Comparison of ENCODE assay signal across 9 mouse cellular contexts in the genomic region with DNA sequence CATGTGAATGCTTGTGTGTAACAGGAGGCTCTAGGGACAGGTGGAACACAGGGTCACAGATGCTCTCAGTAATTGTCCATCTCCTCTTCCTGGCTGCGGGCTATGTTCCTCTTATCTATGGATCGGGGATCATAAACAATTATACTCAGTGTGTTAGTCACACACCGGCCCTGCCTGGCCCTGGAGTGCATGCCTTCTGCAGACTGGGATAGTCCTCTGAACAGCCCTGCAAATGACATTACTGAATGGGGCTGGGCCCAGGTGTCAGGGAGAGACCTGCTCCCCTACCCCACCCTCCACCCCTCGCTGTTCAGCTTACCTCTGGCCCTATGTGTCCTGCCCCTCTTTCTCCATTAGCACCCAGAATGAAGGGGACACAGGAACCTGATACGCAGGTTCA. TPM values are rescaled to one million over a fixed set of nuclear protein-coding genes. Genes with fewer than 3 reads are reported as not detected.
DNase-seq lines count a peak whose midpoint lies in the region; ATAC-seq lines count a peak whose summit lies in the region.
"Had no signal": no experiment of that assay in that cellular context is flagged by ENCODE, and none has a peak within 500 bp of the region (broad histone marks: within the 10 kb centered on the region; RNA-seq: fewer than 3 reads in every experiment).

No protein-coding gene starts in this region.

- H3K4me1 ChIP-seq in embryonic facial prominence, embryonic 10.5 days: peaks cover 34% of the 10 kb centered on the region
- peaks cover 15% of the 10 kb centered on the region for H3K4me1 ChIP-seq in hindbrain, embryonic 15.5 days (replicated peaks)
- no peaks in the 10 kb centered on the region for H3K4me1 ChIP-seq in midbrain, embryonic 11.5 days (ENCODE audit: control insufficient read depth, insufficient read depth, low read length)

- peaks cover 19% of the 10 kb centered on the region for H3K9me3 ChIP-seq in embryonic facial prominence, embryonic 10.5 days
- no peaks in the 10 kb centered on the region for H3K9me3 ChIP-seq in hindbrain, embryonic 15.5 days
- no peaks in the 10 kb centered on the region; the same call in none of the 2 replicates for H3K9me3 ChIP-seq in midbrain, embryonic 11.5 days (ENCODE audit: control insufficient read depth, low read length)
- H3K9me3 ChIP-seq: embryonic facial prominence, embryonic 15.5 days had no signal

- no peaks in the 10 kb centered on the region for H3K36me3 ChIP-seq in embryonic facial prominence, embryonic 10.5 days (replicated peaks)
- H3K36me3 ChIP-seq in hindbrain, embryonic 15.5 days: no peaks in the 10 kb centered on the region
- H3K36me3 ChIP-seq in midbrain, embryonic 11.5 days (ENCODE audit: control insufficient read depth, insufficient read depth, low read length): no peaks in the 10 kb centered on the region
- H3K36me3 ChIP-seq: embryonic facial prominence, embryonic 15.5 days had no signal

- H3K4me2 ChIP-seq in hindbrain, embryonic 15.5 days: no peak overlapping the region
- H3K4me2 ChIP-seq in midbrain, embryonic 11.5 days: no peak overlapping the region
- H3K4me2 ChIP-seq: embryonic facial prominence, embryonic 15.5 days had no signal

- DNase-seq in MN1 (ENCODE audit: low spot score): peak; percentile 71
- no peak for DNase-seq in embryonic facial prominence, embryonic 10.5 days (ENCODE audit: low spot score)
- no peak for DNase-seq in midbrain, embryonic 11.5 days (ENCODE audit: low spot score, missing footprints)
- no peak for DNase-seq in adrenal gland, adult 2 months
- no peak for DNase-seq in embryo, embryonic 11 days

- H3K4me3 ChIP-seq in embryonic facial prominence, embryonic 10.5 days: no peak overlapping the region
- H3K4me3 ChIP-seq in hindbrain, embryonic 15.5 days: no peak overlapping the region
- H3K4me3 ChIP-seq in midbrain, embryonic 11.5 days (ENCODE audit: low read depth, low read length): no peak overlapping the region
- H3K4me3 ChIP-seq: embryonic facial prominence, embryonic 15.5 days had no signal

- H3K27me3 ChIP-seq in embryonic facial prominence, embryonic 10.5 days (replicated peaks; ENCODE audit: low read depth, poor library complexity, severe bottlenecking): no peaks in the 10 kb centered on the region
- H3K27me3 ChIP-seq in hindbrain, embryonic 15.5 days: no peaks in the 10 kb centered on the region
- H3K27me3 ChIP-seq in midbrain, embryonic 11.5 days (ENCODE audit: control insufficient read depth, insufficient read depth, low read length): no peaks in the 10 kb centered on the region
- H3K27me3 ChIP-seq: embryonic facial prominence, embryonic 15.5 days had no signal

- peak overlapping the region; percentile 36; the same call in 1 of the 2 replicates for H3K27ac ChIP-seq in embryonic facial prominence, embryonic 10.5 days (replicated peaks)
- H3K27ac ChIP-seq in hindbrain, embryonic 15.5 days (replicated peaks): no peak overlapping the region
- no peak overlapping the region for H3K27ac ChIP-seq in midbrain, embryonic 11.5 days (ENCODE audit: low read depth, low read length)
- H3K27ac ChIP-seq: embryonic facial prominence, embryonic 15.5 days had no signal

- peak; percentile 31; the same call in 1 of the 2 replicates for ATAC-seq in hindbrain, embryonic 15.5 days (ENCODE audit: low FRiP score, low read depth)
- ATAC-seq in midbrain, embryonic 11.5 days (ENCODE audit: low FRiP score): peak; percentile 6; the same call in 1 of the 2 replicates
- no peak for ATAC-seq in granulocyte monocyte progenitor cell, adult 5-6 weeks (replicated peaks; ENCODE audit: poor library complexity, severe bottlenecking)
- ATAC-seq in CD4-positive, CD25-positive, alpha-beta regulatory T cell, adult 4 months: no peak

- H3K9ac ChIP-seq in hindbrain, embryonic 15.5 days: no peak overlapping the region
- H3K9ac ChIP-seq in midbrain, embryonic 11.5 days (ENCODE audit: low read length): no peak overlapping the region
- H3K9ac ChIP-seq: embryonic facial prominence, embryonic 15.5 days had no signal

- WGBS in embryonic facial prominence, embryonic 10.5 days: 80% methylated on average over 5 of the region's 5 CpGs
- WGBS in hindbrain, embryonic 15.5 days: 70% methylated on average over 5 of the region's 5 CpGs
- 80% methylated on average over 5 of the region's 5 CpGs for WGBS in midbrain, embryonic 11.5 days

RNA-seq across cellular contexts. Expression of a gene that starts 22.6 kb away (rescaled TPM):
- 255 TPM in 2 replicates for polyA plus RNA-seq in embryonic facial prominence, embryonic 10.5 days (2016; fragmentation: Nextera tagmentation; extraction: Ambion mirVana)
- polyA plus RNA-seq in hindbrain, embryonic 15.5 days (2015; fragmentation: Nextera tagmentation; extraction: Ambion mirVana): 107 and 111 TPM in 2 replicates
- 146 and 152 TPM in 2 replicates for polyA plus RNA-seq in midbrain, embryonic 11.5 days (2014; fragmentation: Nextera tagmentation; extraction: Ambion mirVana)
- 139 and 145 TPM in 2 replicates for total RNA-seq in granulocyte monocyte progenitor cell, adult 5-6 weeks (2014; fragmentation: Nextera tagmentation)
- total RNA-seq in granulocyte monocyte progenitor cell, adult 5-6 weeks (2017): 124 and 141 TPM in 2 replicates
- 100 to 1,000 TPM; 277 to 424 TPM for polyA plus RNA-seq in CD4-positive, CD25-positive, alpha-beta regulatory T cell, adult 4 months (2017; shearing (Covaris generic))
- total RNA-seq in adrenal gland, adult 2 months (2021): 100 to 1,000 TPM; 143 to 149 TPM
- 46.5 and 53.7 TPM in 2 replicates for polyA plus RNA-seq in adrenal gland, adult 2 months (2012; rRNA removed)

Comparison
In these comparisons a context has a peak if more than half of its experiments do, and no peak if none do; other contexts are left out.
1. ATAC-seq: peak in hindbrain, embryonic 15.5 days (single experiment) and midbrain, embryonic 11.5 days (single experiment); none in granulocyte monocyte progenitor cell, adult 5-6 weeks (single experiment) and CD4-positive, CD25-positive, alpha-beta regulatory T cell, adult 4 months (single experiment).